Mouse (Mus musculus) ES-Bruce4 (cell line): ENCODE results near the gene Larp1. TPM values are rescaled to one million over a fixed set of nuclear protein-coding genes. Genes with fewer than 3 reads are reported as not detected.
A peak's percentile ranks its signal among the peaks of the same experiment; 100 is the strongest.
"Not testable (repeated sequence)": the region's sequence is repeated elsewhere in the genome, so short reads cannot be mapped to it uniquely, and the experiment has no call there.

ENCODE experiments used
- H3K27ac ChIP-seq: 2 replicates; pipeline ENCODE4 v1.5.1; 2012; ENCODE audit warnings: low read length, inconsistent platforms; ENCODE audit not compliant: insufficient read depth
- H3K27me3 ChIP-seq: 2 replicates; pipeline ENCODE4 v1.6.1; 2012; ENCODE audit warnings: mild to moderate bottlenecking, low read length, inconsistent platforms; ENCODE audit not compliant: control insufficient read depth, poor library complexity, insufficient read depth, severe bottlenecking
- H3K36me3 ChIP-seq: 2 replicates; pipeline ENCODE4 v1.6.1; 2012; ENCODE audit warnings: inconsistent platforms, mild to moderate bottlenecking, low read length, moderate library complexity; ENCODE audit not compliant: control insufficient read depth, poor library complexity, insufficient read depth, severe bottlenecking
- H3K4me1 ChIP-seq: one replicate; pipeline ENCODE4 v1.8.1; 2011; ENCODE audit warnings: low read length; ENCODE audit not compliant: control insufficient read depth, insufficient read depth
- H3K4me3 ChIP-seq: 2 replicates; pipeline ENCODE4 v1.5.1; 2011; ENCODE audit warnings: low read depth, mild to moderate bottlenecking, low read length
- H3K9ac ChIP-seq: 2 replicates; pipeline ENCODE4 v1.6.1; 2012; ENCODE audit warnings: low read depth, mild to moderate bottlenecking, inconsistent platforms; ENCODE audit not compliant: poor library complexity, severe bottlenecking
- H3K9me3 ChIP-seq: replicated peaks from 2 replicates; pipeline ENCODE4 v1.6.1; 2012; ENCODE audit warnings: mild to moderate bottlenecking, low read length, inconsistent platforms; ENCODE audit not compliant: control insufficient read depth, poor library complexity, insufficient read depth, severe bottlenecking
- CTCF ChIP-seq: IDR thresholded peaks from one replicate; pipeline ENCODE4 v1.8.1; 2011; ENCODE audit warnings: low read depth, low read length
- EP300 ChIP-seq: IDR thresholded peaks from 2 replicates; pipeline ENCODE4 v1.6.1; 2011; ENCODE audit warnings: low read depth, low read length; ENCODE audit not compliant: insufficient read depth
- POLR2A ChIP-seq: IDR thresholded peaks from one replicate; pipeline ENCODE4 v1.8.1; 2011; ENCODE audit warnings: low read length; ENCODE audit not compliant: insufficient read depth
- polyA plus RNA-seq: library from polyadenylated mRNA; stranded (reverse); fragments of >200 nt; gene quantifications from 2 replicates; pipeline ENCODE4 v1.2.4, GENCODE M21; 2011; ENCODE audit warnings: low read depth; ENCODE audit not compliant: missing spikeins, insufficient read depth, insufficient read length

Gene Larp1
- polyA plus RNA-seq, 1 experiment, result 164 TPM

DNA sequence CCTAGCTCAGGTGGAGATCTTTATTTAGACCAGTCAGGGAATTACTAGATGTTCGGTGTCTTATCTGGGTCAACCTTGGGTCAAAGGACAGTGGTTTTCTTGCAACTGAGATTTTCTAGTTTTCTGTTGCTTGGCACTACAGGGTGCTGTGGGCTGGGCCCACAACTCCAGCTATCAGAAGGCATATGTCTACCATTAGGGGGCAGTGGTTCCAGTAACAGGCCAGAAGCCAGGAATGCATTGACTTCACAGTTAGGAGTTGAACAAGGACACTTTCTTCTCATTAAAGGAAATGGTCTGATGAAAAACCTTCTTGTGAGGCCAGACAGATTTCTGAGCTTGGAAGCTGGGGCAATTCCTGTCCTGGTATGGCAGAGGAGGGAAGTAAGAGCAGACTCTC lies 30.2 kb downstream of the Larp1 start:
- H3K4me1 ChIP-seq, result peaks cover 4% of the 10 kb centered on the region
- H3K9me3 ChIP-seq, result no peaks in the 10 kb centered on the region
- H3K36me3 ChIP-seq, result peaks cover 31% of the 10 kb centered on the region
- H3K4me3 ChIP-seq, result no peak overlapping the region
- H3K9ac ChIP-seq, result no peak overlapping the region
- no peak for TF ChIP-seq POLR2A
- peak; percentile 57 for TF ChIP-seq CTCF
- no peak for TF ChIP-seq EP300
- no peak overlapping the region for H3K27ac ChIP-seq
- H3K27me3 ChIP-seq, result no peaks in the 10 kb centered on the region

GRCm38 (mm10) chr11:58042861-58043431 lies 34.1 kb downstream of the Larp1 start:
- no peaks in the 10 kb centered on the region for H3K9me3 ChIP-seq
- no peak for TF ChIP-seq EP300
- TF ChIP-seq CTCF, result no peak
- no peak for TF ChIP-seq POLR2A
- peaks cover 61% of the 10 kb centered on the region for H3K36me3 ChIP-seq
- H3K4me3 ChIP-seq, result no peak overlapping the region
- H3K27ac ChIP-seq, result no peak overlapping the region
- no peaks in the 10 kb centered on the region for H3K27me3 ChIP-seq
- peaks cover 1% of the 10 kb centered on the region for H3K4me1 ChIP-seq
- no peak overlapping the region for H3K9ac ChIP-seq

GRCm38 (mm10) chr11:58046438-58046837 lies 37.6 kb downstream of the Larp1 start:
- Histone ChIP-seq H3K9me3 (no peaks in the 10 kb centered on the region), H3K4me3 (no peak overlapping the region), H3K4me1 (peaks cover 1% of the 10 kb centered on the region), H3K27me3 (no peaks in the 10 kb centered on the region), H3K9ac (no peak overlapping the region), H3K27ac (no peak overlapping the region), H3K36me3 (peaks cover 86% of the 10 kb centered on the region)
- TF ChIP-seq EP300, result no peak
- no peak for TF ChIP-seq POLR2A
- no peak for TF ChIP-seq CTCF

DNA sequence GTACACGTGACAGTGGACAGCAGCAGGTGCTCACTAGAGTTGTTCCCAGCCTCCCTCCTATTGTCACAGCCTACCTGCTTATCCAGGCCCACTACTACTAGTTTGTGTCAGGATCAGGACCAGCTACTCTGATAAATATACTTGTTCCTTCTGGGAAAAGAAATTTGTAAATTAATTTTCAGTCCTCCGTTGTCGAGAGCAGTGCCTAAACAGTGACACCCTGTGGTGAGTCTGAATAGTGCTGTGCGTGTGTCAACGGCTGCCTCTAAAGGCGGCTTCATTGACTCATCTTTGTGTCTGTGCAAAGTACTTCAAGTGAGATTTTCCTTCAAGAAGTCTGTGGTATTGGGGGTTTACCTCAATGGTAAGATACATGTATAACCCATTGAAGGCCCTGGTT lies 48.6 kb downstream of the Larp1 start:
- no peak overlapping the region for H3K4me3 ChIP-seq
- peaks cover 68% of the 10 kb centered on the region for H3K36me3 ChIP-seq
- H3K4me1 ChIP-seq, result no peaks in the 10 kb centered on the region
- no peaks in the 10 kb centered on the region for H3K9me3 ChIP-seq
- H3K27me3 ChIP-seq, result no peaks in the 10 kb centered on the region
- peak overlapping the region; percentile 12; the same call in 1 of the 2 replicates for H3K27ac ChIP-seq
- H3K9ac ChIP-seq, result no peak overlapping the region
- peak; percentile 58 for TF ChIP-seq CTCF
- TF ChIP-seq EP300, result no peak
- TF ChIP-seq POLR2A, result no peak

- not testable (repeated sequence) for H3K27me3 ChIP-seq, H3K4me3 ChIP-seq, H3K9me3 ChIP-seq, H3K9ac ChIP-seq, H3K27ac ChIP-seq, H3K4me1 ChIP-seq
- peaks cover 46% of the 10 kb centered on the region for H3K36me3 ChIP-seq
These were observed 50.9 kb downstream of the Larp1 start for GRCm38 (mm10) chr11:58059752-58060151.

DNA sequence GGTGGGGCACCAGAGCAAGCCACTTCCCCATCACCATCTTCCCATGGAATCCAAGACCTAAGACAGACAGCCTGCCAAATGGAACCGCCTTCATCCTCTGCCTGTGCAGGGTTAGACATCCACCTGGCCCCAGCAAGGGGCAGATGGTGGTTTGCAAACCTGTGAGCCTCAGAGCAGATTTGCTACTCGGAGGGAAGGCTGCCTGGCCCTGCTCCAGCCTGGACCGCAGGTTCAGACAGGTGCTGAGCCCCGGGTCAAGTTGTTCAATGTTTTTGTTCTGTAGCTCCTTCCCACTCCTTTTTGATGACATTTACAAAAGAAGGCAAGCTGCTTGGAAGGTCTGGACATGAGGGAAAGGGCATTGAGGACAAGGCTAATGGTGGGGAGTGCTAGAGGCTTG lies 52.4 kb downstream of the Larp1 start:
- not testable (repeated sequence) for H3K9ac ChIP-seq, H3K27ac ChIP-seq, H3K4me3 ChIP-seq, H3K4me1 ChIP-seq, H3K27me3 ChIP-seq, H3K9me3 ChIP-seq
- H3K36me3 ChIP-seq, result peaks cover 34% of the 10 kb centered on the region
